Mouse (Mus musculus) thymus, adult 2 months (tissue): ENCODE measurements around the gene Lhfpl2. TPM values are rescaled to one million over a fixed set of nuclear protein-coding genes. Genes with fewer than 3 reads are reported as not detected.

ENCODE experiments used
- DNase-seq: peaks from one replicate; pipeline ENCODE4 v3.0.0; 2021
- H3K27ac ChIP-seq: fragments of 200-500 bp; 2 replicates; pipeline ENCODE4 v1.5.1; 2012; ENCODE audit warnings: low read length, control low read depth; ENCODE audit not compliant: control insufficient read depth, insufficient read depth
- H3K27me3 ChIP-seq: fragments of 200-500 bp; 2 replicates; pipeline ENCODE4 v1.6.1; 2012; ENCODE audit warnings: mild to moderate bottlenecking, low read length, moderate library complexity, mixed read lengths; ENCODE audit not compliant: control insufficient read depth, insufficient read depth
- H3K36me3 ChIP-seq: fragments of 200-500 bp; 2 replicates; pipeline ENCODE4 v1.6.1; 2012; ENCODE audit warnings: mild to moderate bottlenecking, low read length, moderate library complexity; ENCODE audit not compliant: control insufficient read depth, insufficient read depth
- H3K4me1 ChIP-seq: fragments of 200-500 bp; replicated peaks from 2 replicates; pipeline ENCODE4 v1.6.1; 2012; ENCODE audit warnings: low read length; ENCODE audit not compliant: control insufficient read depth, insufficient read depth
- H3K4me3 ChIP-seq: fragments of 200-500 bp; 2 replicates; pipeline ENCODE4 v1.5.1; 2012; ENCODE audit warnings: mild to moderate bottlenecking, low read length, control low read depth, moderate library complexity; ENCODE audit not compliant: control insufficient read depth, insufficient read depth
- CTCF ChIP-seq: fragments of 200-500 bp; IDR thresholded peaks from 2 replicates; pipeline ENCODE4 v1.5.1; 2012; ENCODE audit warnings: mild to moderate bottlenecking, control low read depth, low read length, moderate library complexity, borderline replicate concordance; ENCODE audit not compliant: control insufficient read depth, poor library complexity, insufficient read depth; ENCODE audit errors: extremely low read depth
- POLR2A ChIP-seq: fragments of 200-500 bp; IDR thresholded peaks from 2 replicates; pipeline ENCODE4 v1.6.1; 2012; ENCODE audit warnings: mild to moderate bottlenecking, low read length, control low read depth, moderate library complexity; ENCODE audit not compliant: control insufficient read depth, poor library complexity, insufficient read depth; ENCODE audit errors: extremely low read depth
- WGBS: fragments of 180-500 bp; shearing (Covaris S2); methylation state at CpG from one replicate; pipeline ENCODE4 v1.1.7; 2018; 5-methylcytosine and 5-hydroxymethylcytosine counted together
- polyA plus RNA-seq: library from polyadenylated mRNA; depleted of rRNA; stranded (reverse); fragments of >200 nt; gene quantifications from 2 replicates; pipeline ENCODE4 v1.2.3, GENCODE M21; 2012

Gene Lhfpl2
- polyA plus RNA-seq, 1 experiment: 6.6 TPM

DNA sequence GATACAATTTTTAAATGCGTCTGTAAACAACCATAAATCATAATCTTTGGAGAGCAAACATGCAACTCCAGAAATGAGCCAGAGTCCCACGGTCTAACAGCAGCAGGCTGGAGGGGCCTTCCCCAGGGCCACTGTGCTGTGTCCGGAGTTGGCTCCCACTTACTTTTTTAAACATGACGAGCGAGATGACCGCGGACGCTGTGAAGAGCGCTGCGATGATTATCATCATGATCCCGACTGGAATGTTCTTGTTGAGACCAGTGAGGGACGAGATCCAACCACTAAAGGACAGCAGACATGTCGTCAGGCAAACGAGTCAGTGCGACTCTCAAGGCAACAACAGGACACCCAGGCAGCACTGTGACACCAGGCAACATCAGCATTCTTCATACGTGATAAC is 150.4 kb downstream of the Lhfpl2 start:
- H3K27me3 ChIP-seq: no peaks in the 10 kb centered on the region
- H3K36me3 ChIP-seq: no peaks in the 10 kb centered on the region
- WGBS: 98% methylated on average over 16 of the region's 16 CpGs
- no peak for DNase-seq
- no peak overlapping the region for H3K4me3 ChIP-seq
- no peak overlapping the region for H3K27ac ChIP-seq
- H3K4me1 ChIP-seq: no peaks in the 10 kb centered on the region
- TF ChIP-seq POLR2A (no peak), CTCF (no peak)

DNA sequence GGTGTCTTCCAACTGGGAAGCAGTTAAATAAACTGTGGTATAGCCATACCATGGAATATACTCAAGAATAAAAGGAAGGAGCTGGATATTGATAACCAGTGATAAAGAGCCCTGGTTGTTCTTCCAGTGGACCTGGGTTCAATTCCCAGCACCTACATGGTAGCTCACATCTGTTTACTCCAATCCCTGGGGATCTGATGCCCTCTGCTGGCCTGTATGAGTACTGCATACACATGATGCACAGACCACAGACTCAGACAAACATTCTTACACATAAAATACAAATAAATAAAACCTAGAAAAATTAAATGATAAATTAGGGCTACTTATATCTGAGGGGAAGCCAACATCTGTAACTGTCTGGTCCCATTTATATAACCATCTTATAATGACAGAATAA is 151.3 kb downstream of the Lhfpl2 start:
- no peak for DNase-seq
- no peaks in the 10 kb centered on the region for H3K27me3 ChIP-seq
- no peak overlapping the region for H3K4me3 ChIP-seq
- no peaks in the 10 kb centered on the region for H3K4me1 ChIP-seq
- TF ChIP-seq POLR2A (no peak), CTCF (no peak)
- no peaks in the 10 kb centered on the region for H3K36me3 ChIP-seq
- no peak overlapping the region for H3K27ac ChIP-seq

DNA sequence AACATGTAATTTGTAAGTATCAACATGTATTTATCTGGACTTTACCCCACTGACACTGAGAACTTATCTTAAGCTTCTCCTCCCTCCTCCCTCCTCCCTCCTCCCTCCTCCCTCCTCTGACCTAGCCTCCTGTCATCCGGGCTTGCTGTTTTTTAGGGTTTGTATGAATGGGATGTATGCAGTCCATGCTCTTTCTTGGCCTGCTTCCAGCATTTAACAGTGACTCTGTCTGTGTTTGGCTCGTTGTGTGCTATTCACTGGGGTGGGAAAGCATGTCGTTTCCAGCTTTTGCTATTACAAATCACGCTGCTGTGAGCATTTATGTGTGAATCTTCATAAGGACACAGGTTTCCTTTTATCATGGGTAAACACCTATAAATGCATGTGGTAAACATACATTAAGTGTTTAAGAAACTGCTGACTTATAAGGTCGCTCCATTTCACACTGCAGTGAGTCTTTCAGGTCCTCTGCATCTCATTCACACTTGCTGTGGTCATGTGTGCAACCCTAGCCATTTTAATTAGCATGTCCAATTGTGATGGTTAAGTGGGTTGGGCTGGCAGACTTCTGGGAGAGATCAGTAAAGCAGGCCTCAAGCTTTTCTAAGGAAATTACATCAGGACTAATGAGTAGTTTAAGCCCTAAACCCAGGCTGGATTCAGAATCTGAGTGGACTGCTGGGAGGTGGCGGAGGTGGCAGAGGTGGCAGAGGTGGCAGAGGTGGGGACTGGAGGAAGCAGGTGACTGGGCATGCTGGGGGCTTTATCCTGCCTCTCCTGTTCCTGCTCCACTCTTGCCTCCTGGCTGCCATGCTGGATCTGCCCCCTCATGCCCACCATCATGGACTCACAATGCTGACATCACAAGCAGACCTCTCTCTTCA is 153.9 kb downstream of the Lhfpl2 start:
- 92% methylated on average over 6 of the region's 6 CpGs for WGBS
- Histone ChIP-seq H3K36me3 (no peaks in the 10 kb centered on the region), H3K27me3 (no peaks in the 10 kb centered on the region), H3K4me3 (no peak overlapping the region), H3K27ac (no peak overlapping the region), H3K4me1 (no peaks in the 10 kb centered on the region)
- DNase-seq: no peak
- TF ChIP-seq CTCF (no peak), POLR2A (no peak)

DNA sequence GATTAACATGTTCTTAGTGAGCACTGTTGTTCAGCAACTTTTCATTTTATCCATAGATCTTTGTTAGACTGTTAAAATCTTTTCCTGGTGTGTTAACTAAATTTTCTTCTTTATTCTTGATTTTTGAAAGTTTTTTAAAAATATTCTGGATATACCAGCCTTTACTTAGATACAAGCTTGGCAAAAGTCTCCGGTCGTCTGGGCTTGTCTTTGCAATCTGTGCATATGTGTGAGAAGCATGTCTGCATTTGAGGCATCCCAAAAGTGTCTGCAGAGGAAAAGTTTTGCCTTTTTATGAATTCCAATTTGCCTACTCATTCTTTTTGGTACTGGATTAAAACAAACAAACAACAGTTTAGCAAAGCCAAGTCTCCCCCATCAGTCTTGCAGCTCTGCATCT is 154.6 kb downstream of the Lhfpl2 start:
- Histone ChIP-seq H3K36me3 (no peaks in the 10 kb centered on the region), H3K27ac (no peak overlapping the region), H3K27me3 (no peaks in the 10 kb centered on the region), H3K4me3 (no peak overlapping the region), H3K4me1 (no peaks in the 10 kb centered on the region)
- no peak for DNase-seq
- TF ChIP-seq CTCF (no peak), POLR2A (no peak)
- over 99% methylated on average over 2 of the region's 2 CpGs for WGBS

DNA sequence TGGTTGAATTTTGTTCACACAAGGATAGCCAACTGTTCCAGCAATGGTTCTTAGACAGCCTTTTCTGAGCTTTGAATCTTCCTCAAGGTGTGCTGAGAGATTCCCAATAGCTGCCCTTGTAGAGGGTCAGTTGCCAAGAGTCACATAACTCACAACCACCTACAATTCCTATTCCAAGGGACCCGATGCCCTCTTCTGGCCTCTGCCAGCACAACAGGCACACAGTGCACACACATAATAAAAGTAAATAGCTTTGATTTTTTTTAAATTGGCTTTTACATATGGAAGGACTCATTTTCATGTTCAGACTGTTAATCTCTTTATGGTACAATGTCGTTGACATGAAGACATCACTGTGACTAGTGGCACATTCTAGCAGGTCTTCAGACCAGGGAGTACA is 155.1 kb downstream of the Lhfpl2 start:
- TF ChIP-seq CTCF (no peak), POLR2A (no peak)
- no peaks in the 10 kb centered on the region for H3K27me3 ChIP-seq
- H3K36me3 ChIP-seq: no peaks in the 10 kb centered on the region
- no peak overlapping the region for H3K4me3 ChIP-seq
- H3K27ac ChIP-seq: no peak overlapping the region
- H3K4me1 ChIP-seq: no peaks in the 10 kb centered on the region
- DNase-seq: no peak
- WGBS: 90% methylated on average over 2 of the region's 2 CpGs

DNA sequence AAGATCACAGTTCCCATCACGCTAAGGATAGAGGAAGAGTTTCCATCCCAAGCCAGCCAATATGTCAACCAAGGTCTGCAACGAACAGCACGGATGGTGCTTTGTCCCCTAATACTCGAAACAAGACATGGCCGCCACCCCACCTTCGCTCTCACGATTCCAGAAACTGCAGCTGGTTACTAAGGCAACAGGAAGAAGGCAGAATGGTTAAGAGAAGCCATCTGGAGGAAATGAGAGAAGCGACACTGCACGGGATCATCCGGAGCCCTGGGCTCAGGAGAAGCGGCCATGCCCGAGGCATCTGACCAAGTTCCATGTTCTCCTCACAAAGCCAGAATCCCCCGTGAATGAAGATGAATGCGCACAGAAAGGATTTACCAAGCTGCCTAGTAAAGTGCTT is 166.0 kb downstream of the Lhfpl2 start:
- Histone ChIP-seq H3K4me3 (no peak overlapping the region), H3K4me1 (peaks cover 8% of the 10 kb centered on the region; the same call in 1 of the 2 replicates), H3K36me3 (no peaks in the 10 kb centered on the region), H3K27me3 (no peaks in the 10 kb centered on the region), H3K27ac (no peak overlapping the region)
- no peak for DNase-seq
- 82% methylated on average over 14 of the region's 14 CpGs for WGBS
- TF ChIP-seq POLR2A (no peak), CTCF (no peak)
